In genomic region chr4:79243184-79243583, GRCm38 (mm10) we compare ENCODE assay signal across 22 mouse cellular contexts.
A peak's percentile ranks its signal among the peaks of the same experiment; 100 is the strongest.
DNase-seq lines count a peak whose midpoint lies in the region; ATAC-seq and TF ChIP-seq lines count a peak whose summit lies in the region.
"Had no signal": no experiment of that assay in that cellular context is flagged by ENCODE, and none has a peak within 500 bp of the region (broad histone marks: within the 10 kb centered on the region; RNA-seq: fewer than 3 reads in every experiment).

No protein-coding gene starts in this region.

- no peak overlapping the region for H3K4me3 ChIP-seq in cerebellum, adult 2 months (replicated peaks; ENCODE audit: insufficient read depth, low read depth, low read length)
- no peak overlapping the region for H3K4me3 ChIP-seq in lung, embryonic 14.5 days (ENCODE audit: low read depth, low read length)
- H3K4me3 ChIP-seq: embryonic facial prominence, embryonic 13.5 days; embryonic facial prominence, embryonic 15.5 days; erythroblast, embryonic 14.5 days; forebrain, embryonic 10.5 days; forebrain, embryonic 12.5 days had no signal

- no peak overlapping the region for H3K9ac ChIP-seq in lung, embryonic 14.5 days
- H3K9ac ChIP-seq: embryonic facial prominence, embryonic 13.5 days; embryonic facial prominence, embryonic 15.5 days; forebrain, embryonic 12.5 days had no signal

- H3K36me3 ChIP-seq in lung, embryonic 14.5 days (ENCODE audit: insufficient read depth): no peaks in the 10 kb centered on the region
- H3K36me3 ChIP-seq: embryonic facial prominence, embryonic 13.5 days; embryonic facial prominence, embryonic 15.5 days; forebrain, embryonic 10.5 days; forebrain, embryonic 12.5 days had no signal

- no peak for TF ChIP-seq CTCF in cerebellum, adult 2 months (IDR thresholded peaks at IDR 0.05; ENCODE audit: borderline replicate concordance, insufficient read depth, low read depth, low read length)
- TF ChIP-seq CTCF in lung, embryonic 14.5 days (IDR thresholded peaks at IDR 0.05; ENCODE audit: low read depth): no peak

- H3K4me1 ChIP-seq in cerebellum, adult 2 months (ENCODE audit: control insufficient read depth, insufficient read depth, low read length): no peaks in the 10 kb centered on the region
- no peaks in the 10 kb centered on the region for H3K4me1 ChIP-seq in lung, embryonic 14.5 days (ENCODE audit: insufficient read depth)
- H3K4me1 ChIP-seq: embryonic facial prominence, embryonic 13.5 days; embryonic facial prominence, embryonic 15.5 days; forebrain, embryonic 10.5 days; forebrain, embryonic 12.5 days had no signal

- peak; percentile 60; the same call in 1 of the 2 replicates for ATAC-seq in lung, embryonic 14.5 days (ENCODE audit: insufficient read depth)
- ATAC-seq: forebrain, embryonic 14.5 days; forebrain, embryonic 16.5 days had no signal

- no peaks in the 10 kb centered on the region for H3K27me3 ChIP-seq in cerebellum, adult 2 months (ENCODE audit: control insufficient read depth, insufficient read depth, low read length)
- H3K27me3 ChIP-seq in lung, embryonic 14.5 days (ENCODE audit: insufficient read depth, low read length): no peaks in the 10 kb centered on the region
- H3K27me3 ChIP-seq: embryonic facial prominence, embryonic 13.5 days; embryonic facial prominence, embryonic 15.5 days; forebrain, embryonic 12.5 days had no signal

- H3K9me3 ChIP-seq in lung, embryonic 14.5 days (ENCODE audit: low read depth, low read length): no peaks in the 10 kb centered on the region
- H3K9me3 ChIP-seq: embryonic facial prominence, embryonic 13.5 days; embryonic facial prominence, embryonic 15.5 days; forebrain, embryonic 10.5 days; forebrain, embryonic 12.5 days had no signal

- no peak for DNase-seq in cerebellum, adult 2 months
- no peak for DNase-seq in cerebellum, postnatal 10 days
- peak; percentile 36 for DNase-seq in lung, embryonic 14.5 days
- DNase-seq in lung, postnatal 25 days (ENCODE audit: low spot score): no peak
- DNase-seq in A20 (ENCODE audit: low read depth, low spot score): peak; percentile 81
- DNase-seq in frontal cortex, postnatal 25 days (ENCODE audit: low spot score in 2 of 2): no peak
- DNase-seq: adrenal gland, adult 2 months; adrenal gland, postnatal 10 days; adrenal gland, postnatal 25 days; cerebellum, adult 11 months; cerebellum, adult 18-20 months; cerebellum, adult 9-10 months; cerebellum, postnatal 14 days; cerebellum, postnatal 36 days; embryo, embryonic 11 days had no signal

- TF ChIP-seq POLR2A in cerebellum, adult 2 months (IDR thresholded peaks at IDR 0.05; ENCODE audit: borderline replicate concordance, insufficient read depth, low read length): no peak

- H3K27ac ChIP-seq in cerebellum, adult 2 months (ENCODE audit: insufficient read depth, low read length): 0 out of 2 replicates have a peak overlapping the region, but pooled peaks have one; percentile 30
- no peak overlapping the region for H3K27ac ChIP-seq in lung, embryonic 14.5 days (ENCODE audit: low read depth)
- H3K27ac ChIP-seq: embryonic facial prominence, embryonic 13.5 days; embryonic facial prominence, embryonic 15.5 days; forebrain, embryonic 10.5 days; forebrain, embryonic 12.5 days had no signal

- H3K4me2 ChIP-seq in lung, embryonic 14.5 days: no peak overlapping the region
- H3K4me2 ChIP-seq: embryonic facial prominence, embryonic 13.5 days; embryonic facial prominence, embryonic 15.5 days; forebrain, embryonic 12.5 days had no signal

Comparison
In these comparisons a context has a peak if more than half of its experiments do, and no peak if none do; other contexts are left out.
1. DNase-seq: peak in lung, embryonic 14.5 days (single experiment) and A20 (single experiment); none in cerebellum, adult 2 months (0 of 2), cerebellum, postnatal 10 days (0 of 2), lung, postnatal 25 days (single experiment) and frontal cortex, postnatal 25 days (0 of 2).